In the genomic region with DNA sequence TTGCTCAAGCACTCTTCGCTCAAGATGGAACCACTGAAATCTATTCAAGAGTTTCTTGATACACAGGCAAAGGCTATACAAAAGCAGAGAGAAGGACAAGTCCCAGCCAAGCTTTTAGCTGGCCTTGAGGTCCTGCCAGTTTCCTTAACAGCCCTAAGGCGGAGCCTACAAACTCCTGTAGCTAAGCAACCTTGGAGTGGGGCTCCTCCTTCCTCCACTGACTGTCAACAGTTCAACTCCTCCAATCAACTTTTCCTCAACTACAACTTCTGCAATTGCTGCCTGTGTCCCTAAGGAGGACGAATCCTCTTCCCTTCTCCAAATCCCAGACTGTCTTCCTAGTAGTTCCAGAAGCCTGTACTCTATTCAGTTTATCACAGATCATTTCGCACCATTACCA, we compare ENCODE assay signal across 8 mouse cellular contexts. TPM values are rescaled to one million over a fixed set of nuclear protein-coding genes. Genes with fewer than 3 reads are reported as not detected.
A peak's percentile ranks its signal among the peaks of the same experiment; 100 is the strongest.
DNase-seq lines count a peak whose midpoint lies in the region; ATAC-seq lines count a peak whose summit lies in the region.

No protein-coding gene starts in this region.

- peaks cover 18% of the 10 kb centered on the region for H3K4me1 ChIP-seq in forebrain, embryonic 14.5 days (ENCODE audit: control insufficient read depth, insufficient read depth, low read length)
- peaks cover 16% of the 10 kb centered on the region for H3K4me1 ChIP-seq in hindbrain, embryonic 10.5 days (replicated peaks)
- peaks cover 18% of the 10 kb centered on the region for H3K4me1 ChIP-seq in limb, embryonic 13.5 days
- H3K4me1 ChIP-seq in midbrain, embryonic 12.5 days, result peaks cover 17% of the 10 kb centered on the region

- intact Hi-C loops in left cerebral cortex, postnatal 4 days (cut with DNase I), result no loop called here

- ATAC-seq in forebrain, embryonic 14.5 days, result no peak
- no peak for ATAC-seq in limb, embryonic 13.5 days (ENCODE audit: low FRiP score, low read depth)
- ATAC-seq in midbrain, embryonic 12.5 days (ENCODE audit: low FRiP score, low read depth), result no peak

- peak overlapping the region; percentile 86 for H3K4me3 ChIP-seq in forebrain, embryonic 14.5 days (ENCODE audit: low read depth, low read length)
- peak overlapping the region; percentile 91 for H3K4me3 ChIP-seq in hindbrain, embryonic 10.5 days
- peak overlapping the region; percentile 93 for H3K4me3 ChIP-seq in limb, embryonic 13.5 days
- H3K4me3 ChIP-seq in midbrain, embryonic 12.5 days, result peak overlapping the region; percentile 97

- WGBS in forebrain, embryonic 14.5 days, result 39% methylated on average over 4 of the region's 4 CpGs
- WGBS in hindbrain, embryonic 10.5 days, result 55% methylated on average over 4 of the region's 4 CpGs
- WGBS in limb, embryonic 13.5 days, result 51% methylated on average over 4 of the region's 4 CpGs
- 49% methylated on average over 4 of the region's 4 CpGs for WGBS in midbrain, embryonic 12.5 days

- H3K27me3 ChIP-seq in forebrain, embryonic 14.5 days (replicated peaks; ENCODE audit: control insufficient read depth, insufficient read depth, low read length), result no peaks in the 10 kb centered on the region
- no peaks in the 10 kb centered on the region for H3K27me3 ChIP-seq in hindbrain, embryonic 10.5 days (ENCODE audit: insufficient read depth, poor library complexity, severe bottlenecking)
- 0 out of 2 replicates have a peak, but pooled peaks cover 3% of the 10 kb centered on the region for H3K27me3 ChIP-seq in limb, embryonic 13.5 days
- H3K27me3 ChIP-seq in midbrain, embryonic 12.5 days, result 0 out of 2 replicates have a peak, but pooled peaks cover 8% of the 10 kb centered on the region

- H3K27ac ChIP-seq in forebrain, embryonic 14.5 days (ENCODE audit: low read depth, low read length), result no peak overlapping the region
- peak overlapping the region; percentile 93 for H3K27ac ChIP-seq in hindbrain, embryonic 10.5 days
- 0 out of 2 replicates have a peak overlapping the region, but pooled peaks have one; percentile 56 for H3K27ac ChIP-seq in limb, embryonic 13.5 days
- H3K27ac ChIP-seq in midbrain, embryonic 12.5 days (replicated peaks), result no peak overlapping the region

- H3K36me3 ChIP-seq in forebrain, embryonic 14.5 days (ENCODE audit: control insufficient read depth, insufficient read depth, low read length), result 0 out of 2 replicates have a peak, but pooled peaks cover 7% of the 10 kb centered on the region
- peaks cover 10% of the 10 kb centered on the region for H3K36me3 ChIP-seq in hindbrain, embryonic 10.5 days
- peaks cover 4% of the 10 kb centered on the region; the same call in 1 of the 2 replicates for H3K36me3 ChIP-seq in limb, embryonic 13.5 days
- H3K36me3 ChIP-seq in midbrain, embryonic 12.5 days, result peaks cover 10% of the 10 kb centered on the region

- peak overlapping the region; percentile 75 for H3K4me2 ChIP-seq in forebrain, embryonic 14.5 days (ENCODE audit: low read length)
- H3K4me2 ChIP-seq in limb, embryonic 13.5 days (replicated peaks), result peak overlapping the region; percentile 86
- peak overlapping the region; percentile 90 for H3K4me2 ChIP-seq in midbrain, embryonic 12.5 days (replicated peaks)

- DNase-seq in left cerebral cortex, postnatal 4 days, result peak; percentile 9
- DNase-seq in left cerebral cortex, adult 9 months (ENCODE audit: low spot score in 2 of 2), result no peak
- DNase-seq in adrenal gland, postnatal 10 days, result peak; percentile 78
- DNase-seq in forebrain, embryonic 14.5 days (ENCODE audit: low spot score), result peak; percentile 38
- DNase-seq in hindbrain, embryonic 10.5 days (ENCODE audit: low spot score), result no peak
- peak; percentile 54 for DNase-seq in thymus, postnatal 14 days

- peak overlapping the region; percentile 86 for H3K9ac ChIP-seq in forebrain, embryonic 14.5 days (ENCODE audit: low read length)
- peak overlapping the region; percentile 91 for H3K9ac ChIP-seq in limb, embryonic 13.5 days
- H3K9ac ChIP-seq in midbrain, embryonic 12.5 days (replicated peaks), result peak overlapping the region; percentile 93

- no peaks in the 10 kb centered on the region for H3K9me3 ChIP-seq in forebrain, embryonic 14.5 days (replicated peaks; ENCODE audit: control insufficient read depth, low read length)
- H3K9me3 ChIP-seq in hindbrain, embryonic 10.5 days, result no peaks in the 10 kb centered on the region
- H3K9me3 ChIP-seq in limb, embryonic 13.5 days, result no peaks in the 10 kb centered on the region
- no peaks in the 10 kb centered on the region for H3K9me3 ChIP-seq in midbrain, embryonic 12.5 days

RNA-seq across cellular contexts. Expression of gene Tbcel, which starts 36.4 kb away (rescaled TPM):
- 10 to 100 TPM; 30.1 to 31.6 TPM for total RNA-seq in left cerebral cortex, postnatal 4 days (2021)
- total RNA-seq in adrenal gland, postnatal 10 days (2021), result 10 to 100 TPM; 42.3 to 47.1 TPM
- polyA plus RNA-seq in forebrain, embryonic 14.5 days (2014; fragmentation: Nextera tagmentation; extraction: Ambion mirVana), result 5.4 and 5.6 TPM in 2 replicates
- polyA plus RNA-seq in hindbrain, embryonic 10.5 days (2016; fragmentation: Nextera tagmentation; extraction: Ambion mirVana), result 3.3 and 3.5 TPM in 2 replicates
- 4.4 and 4.6 TPM in 2 replicates for polyA plus RNA-seq in limb, embryonic 13.5 days (2015; fragmentation: Nextera tagmentation; extraction: Ambion mirVana)
- 5.8 TPM in 2 replicates for polyA plus RNA-seq in midbrain, embryonic 12.5 days (2016; fragmentation: Nextera tagmentation; extraction: Ambion mirVana)

Comparison
In these comparisons a context has a peak if more than half of its experiments do, and no peak if none do; other contexts are left out.
1. DNase-seq: peak in left cerebral cortex, postnatal 4 days (single experiment), adrenal gland, postnatal 10 days (single experiment), forebrain, embryonic 14.5 days (single experiment) and thymus, postnatal 14 days (single experiment); none in left cerebral cortex, adult 9 months (0 of 2) and hindbrain, embryonic 10.5 days (single experiment).
2. H3K27ac ChIP-seq: peak in hindbrain, embryonic 10.5 days (single experiment) and limb, embryonic 13.5 days (single experiment); none in forebrain, embryonic 14.5 days (single experiment) and midbrain, embryonic 12.5 days (single experiment).
3. Peak in every context shown above with its lines, with median percentiles within 50 percentile points of each other: H3K4me2 ChIP-seq, H3K4me3 ChIP-seq and H3K9ac ChIP-seq.